Mouse (Mus musculus) C2C12 (cell line): ENCODE data around the gene Arhgef10l. TPM values are rescaled to one million over a fixed set of nuclear protein-coding genes. Genes with fewer than 3 reads are reported as not detected.

Source experiments
- H3K27me3 ChIP-seq: one replicate; pipeline ENCODE4 v1.6.1; 2011; ENCODE audit not compliant: control insufficient read depth, insufficient read depth, insufficient read length
- H3K36me3 ChIP-seq: one replicate; pipeline ENCODE4 v1.6.1; 2011; ENCODE audit not compliant: control insufficient read depth, insufficient read depth
- H3K4me3 ChIP-seq: one replicate; pipeline ENCODE4 v1.5.1; 2011; ENCODE audit warnings: mild to moderate bottlenecking, control low read depth; ENCODE audit not compliant: poor library complexity, insufficient read depth, severe bottlenecking
- H3K79me2 ChIP-seq: one replicate; pipeline ENCODE4 v1.6.1; 2011; ENCODE audit not compliant: control insufficient read depth, insufficient read depth
- H3K79me3 ChIP-seq: one replicate; pipeline ENCODE4 v1.6.1; 2011; ENCODE audit warnings: low read depth, control low read depth
- H3ac ChIP-seq: one replicate; pipeline ENCODE3; 2011; ENCODE audit warnings: low read depth; ENCODE audit not compliant: control insufficient read depth, insufficient read length
- CEBPB ChIP-seq: IDR thresholded peaks from one replicate; pipeline ENCODE4 v1.6.1; 2011; ENCODE audit warnings: low read depth, mild to moderate bottlenecking, control low read depth, moderate library complexity
- CTCF ChIP-seq: IDR thresholded peaks from one replicate; pipeline ENCODE4 v1.5.1; 2011; ENCODE audit not compliant: control insufficient read depth, insufficient read depth, insufficient read length
- FOSL1 ChIP-seq: IDR thresholded peaks from one replicate; pipeline ENCODE4 v1.8.0; 2011; ENCODE audit warnings: mild to moderate bottlenecking, low read length; ENCODE audit not compliant: poor library complexity, insufficient read depth, severe bottlenecking
- MAX ChIP-seq: IDR thresholded peaks from one replicate; pipeline ENCODE4 v1.6.1; 2011; ENCODE audit warnings: mild to moderate bottlenecking, control low read depth
- MYOD1 ChIP-seq: IDR thresholded peaks from one replicate; pipeline ENCODE4 v1.6.1; 2011; ENCODE audit warnings: low read depth; ENCODE audit not compliant: control insufficient read depth, insufficient read length
- MYOG ChIP-seq: IDR thresholded peaks from one replicate; pipeline ENCODE4 v1.6.1; 2011; ENCODE audit not compliant: control insufficient read depth, insufficient read length; ENCODE audit errors: extremely low read depth
- USF1 ChIP-seq: IDR thresholded peaks from one replicate; pipeline ENCODE4 v1.6.1; 2011; ENCODE audit warnings: low read depth, mild to moderate bottlenecking, control low read depth, moderate library complexity
- microRNA-seq: library from miRNA; unstranded; fragments of <30 nt; microRNA quantifications from one replicate; pipeline ENCODE4, GENCODE M21; 2019; ENCODE audit warnings: borderline microRNAs expressed
- polyA plus RNA-seq: library from polyadenylated mRNA; unstranded; fragments of >200 nt; fragmentation: generic; extraction: Trizol; gene quantifications from one replicate; pipeline ENCODE4 v1.2.1, GENCODE M21; 2012; ENCODE audit warnings: missing spikeins

The Arhgef10l gene
- polyA plus RNA-seq, 1 experiment = 27.8 TPM

DNA sequence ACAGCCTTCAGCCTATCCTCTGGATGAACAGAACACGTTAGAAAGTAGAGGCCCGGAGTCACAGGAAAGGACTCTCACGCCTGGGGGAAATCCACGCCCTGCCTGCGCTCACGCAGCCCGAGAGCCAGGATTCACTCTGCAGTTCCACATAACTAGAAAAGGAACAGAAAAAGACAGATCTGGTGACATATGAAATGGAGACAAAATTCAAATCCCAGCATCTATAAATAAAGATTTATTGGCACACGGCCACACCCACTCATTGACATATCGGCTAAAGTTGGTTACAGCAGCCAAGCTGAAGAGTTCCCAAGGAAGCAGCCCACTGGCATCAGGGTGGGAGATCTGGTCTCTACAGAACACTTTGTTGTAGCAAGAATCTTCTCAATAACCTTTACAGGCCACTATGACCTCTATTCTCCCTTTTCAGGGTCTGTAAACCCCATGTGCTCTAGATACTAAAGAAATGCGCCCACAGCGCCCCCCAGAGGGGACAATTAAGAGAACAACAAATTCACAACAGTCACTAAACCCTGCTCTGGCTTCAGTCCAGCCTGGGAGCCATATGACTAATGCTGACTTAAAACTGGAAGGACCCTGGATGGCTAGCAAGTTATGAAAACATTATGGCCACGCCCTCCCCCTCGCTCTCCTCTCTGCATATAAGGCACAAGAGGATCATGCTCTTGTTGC, 195.9 kb downstream of the Arhgef10l start:
- H3K4me3 ChIP-seq = no peak overlapping the region
- H3K27me3 ChIP-seq = peaks cover 37% of the 10 kb centered on the region
- H3K36me3 ChIP-seq = no peaks in the 10 kb centered on the region
- no peak for TF ChIP-seq CTCF
- no peak for TF ChIP-seq FOSL1
- TF ChIP-seq MAX = no peak
- no peak for TF ChIP-seq CEBPB
- no peak for TF ChIP-seq MYOD1
- TF ChIP-seq USF1 = no peak
- TF ChIP-seq MYOG = no peak
- H3ac ChIP-seq = no peak overlapping the region
- no peaks in the 10 kb centered on the region for H3K79me2 ChIP-seq
- no peaks in the 10 kb centered on the region for H3K79me3 ChIP-seq

- Histone ChIP-seq H3K27me3 (peaks cover 62% of the 10 kb centered on the region), H3K79me3 (no peaks in the 10 kb centered on the region), H3K36me3 (no peaks in the 10 kb centered on the region), H3K79me2 (no peaks in the 10 kb centered on the region), H3ac (no peak overlapping the region), H3K4me3 (no peak overlapping the region)
- TF ChIP-seq CEBPB = no peak
- TF ChIP-seq CTCF = no peak
- no peak for TF ChIP-seq MYOD1
- TF ChIP-seq MYOG = no peak
- TF ChIP-seq USF1 = no peak
Observed at GRCm38 (mm10) chr4:140467254-140467791, 198.5 kb downstream of the Arhgef10l start.

Small RNAs within 50 kb of the gene (microRNA-seq; reads per million reads assigned to microRNA genes)
- gene Gm23045 = not detected

Other genes with a start within 250 kb of the Arhgef10l start
- 213 TPM for gene Rcc2, start 34.5 kb upstream of the Arhgef10l start, polyA plus RNA-seq
- gene Padi6, start 76.6 kb upstream of the Arhgef10l start, polyA plus RNA-seq = not detected
- gene Padi4, start 108.2 kb upstream of the Arhgef10l start, polyA plus RNA-seq = 0.02 TPM
- gene Padi3, start 144.6 kb upstream of the Arhgef10l start, polyA plus RNA-seq = 1.1 TPM
- 0.01 TPM for gene Padi1, start 179.8 kb upstream of the Arhgef10l start, polyA plus RNA-seq
- 2.1 TPM for gene Padi2, start 240.3 kb upstream of the Arhgef10l start, polyA plus RNA-seq